Comparison of ENCODE assay signal across 12 mouse cellular contexts in the genomic region with DNA sequence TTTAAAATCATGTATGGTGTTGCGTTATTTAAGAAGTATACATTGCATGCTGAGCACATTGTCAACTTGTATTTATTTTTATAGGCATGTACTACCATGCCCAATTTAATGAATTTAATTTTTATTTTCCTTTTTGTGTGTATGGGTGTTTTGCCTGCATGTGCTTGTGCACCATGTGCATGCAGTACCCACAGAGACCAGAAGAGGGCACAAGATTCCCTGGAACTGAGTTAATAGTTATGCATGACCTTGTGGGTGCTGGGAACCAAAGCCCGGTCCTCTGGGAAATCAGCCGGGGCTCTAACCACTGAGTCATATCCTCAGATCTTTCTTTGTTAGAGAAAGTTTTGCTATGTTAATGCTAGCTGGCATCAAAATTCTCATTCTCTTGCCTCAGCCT. TPM values are rescaled to one million over a fixed set of nuclear protein-coding genes. Genes with fewer than 3 reads are reported as not detected.
DNase-seq lines count a peak whose midpoint lies in the region; ATAC-seq and TF ChIP-seq lines count a peak whose summit lies in the region.
"Had no signal": no experiment of that assay in that cellular context is flagged by ENCODE, and none has a peak within 500 bp of the region (broad histone marks: within the 10 kb centered on the region; RNA-seq: fewer than 3 reads in every experiment).

No protein-coding gene starts in this region.

- no peak overlapping the region for H3K4me3 ChIP-seq in hindbrain, postnatal 0 days (ENCODE audit: low read length)
- no peak overlapping the region for H3K4me3 ChIP-seq in hindbrain, embryonic 13.5 days
- H3K4me3 ChIP-seq in lung, embryonic 14.5 days (ENCODE audit: low read depth, low read length), result no peak overlapping the region
- no peak overlapping the region for H3K4me3 ChIP-seq in ES-Bruce4 (ENCODE audit: low read depth, low read length)
- no peak overlapping the region for H3K4me3 ChIP-seq in limb, embryonic 10.5 days
- H3K4me3 ChIP-seq: forebrain, embryonic 12.5 days; heart, embryonic 12.5 days; limb, embryonic 13.5 days; midbrain, embryonic 15.5 days had no signal

- H3K27ac ChIP-seq in hindbrain, postnatal 0 days, result no peak overlapping the region
- no peak overlapping the region for H3K27ac ChIP-seq in hindbrain, embryonic 13.5 days
- no peak overlapping the region for H3K27ac ChIP-seq in lung, embryonic 14.5 days (ENCODE audit: low read depth)
- no peak overlapping the region for H3K27ac ChIP-seq in ES-Bruce4 (ENCODE audit: insufficient read depth, low read length)
- H3K27ac ChIP-seq in limb, embryonic 10.5 days, result no peak overlapping the region
- H3K27ac ChIP-seq: forebrain, embryonic 12.5 days; limb, embryonic 13.5 days; midbrain, embryonic 15.5 days had no signal

- no peaks in the 10 kb centered on the region for H3K27me3 ChIP-seq in hindbrain, postnatal 0 days (ENCODE audit: insufficient read depth, low read length)
- H3K27me3 ChIP-seq in hindbrain, embryonic 13.5 days, result no peaks in the 10 kb centered on the region
- H3K27me3 ChIP-seq in lung, embryonic 14.5 days (ENCODE audit: insufficient read depth, low read length), result no peaks in the 10 kb centered on the region
- H3K27me3 ChIP-seq in ES-Bruce4 (ENCODE audit: control insufficient read depth, insufficient read depth, low read length, poor library complexity, severe bottlenecking), result no peaks in the 10 kb centered on the region
- no peaks in the 10 kb centered on the region for H3K27me3 ChIP-seq in limb, embryonic 10.5 days (ENCODE audit: low read depth, poor library complexity, severe bottlenecking)
- H3K27me3 ChIP-seq: forebrain, embryonic 12.5 days; heart, embryonic 12.5 days; limb, embryonic 13.5 days; midbrain, embryonic 15.5 days had no signal

- peak; percentile 52 for TF ChIP-seq CTCF in hindbrain, postnatal 0 days (IDR thresholded peaks at IDR 0.05; ENCODE audit: low read depth)
- peak; percentile 34; the same call in 1 of the 2 replicates for TF ChIP-seq CTCF in lung, embryonic 14.5 days (IDR thresholded peaks at IDR 0.05; ENCODE audit: low read depth)
- peak; percentile 11 for TF ChIP-seq CTCF in ES-Bruce4 (IDR thresholded peaks at IDR 0.05; ENCODE audit: low read depth, low read length)

- no peak overlapping the region for H3K4me2 ChIP-seq in hindbrain, postnatal 0 days (ENCODE audit: low read depth, low read length)
- H3K4me2 ChIP-seq in hindbrain, embryonic 13.5 days, result no peak overlapping the region
- H3K4me2 ChIP-seq in lung, embryonic 14.5 days, result no peak overlapping the region
- H3K4me2 ChIP-seq: forebrain, embryonic 12.5 days; heart, embryonic 12.5 days; limb, embryonic 13.5 days; midbrain, embryonic 15.5 days had no signal

- H3K4me1 ChIP-seq in hindbrain, postnatal 0 days (ENCODE audit: insufficient read depth, low read length), result no peaks in the 10 kb centered on the region
- H3K4me1 ChIP-seq in hindbrain, embryonic 13.5 days (replicated peaks), result peaks cover 5% of the 10 kb centered on the region; the same call in 1 of the 2 replicates
- no peaks in the 10 kb centered on the region for H3K4me1 ChIP-seq in lung, embryonic 14.5 days (ENCODE audit: insufficient read depth)
- no peaks in the 10 kb centered on the region for H3K4me1 ChIP-seq in ES-Bruce4 (ENCODE audit: control insufficient read depth, insufficient read depth, low read length)
- peaks cover 8% of the 10 kb centered on the region; the same call in 1 of the 2 replicates for H3K4me1 ChIP-seq in limb, embryonic 10.5 days
- H3K4me1 ChIP-seq: heart, embryonic 12.5 days had no signal

- over 99% methylated on average over 3 of the region's 3 CpGs for WGBS in hindbrain, postnatal 0 days
- 98% methylated on average over 3 of the region's 3 CpGs for WGBS in hindbrain, embryonic 13.5 days
- WGBS in lung, embryonic 14.5 days, result 95% methylated on average over 3 of the region's 3 CpGs
- over 99% methylated on average over 3 of the region's 3 CpGs for WGBS in limb, embryonic 10.5 days

- no peak for ATAC-seq in hindbrain, postnatal 0 days
- ATAC-seq in hindbrain, embryonic 13.5 days (ENCODE audit: low FRiP score), result no peak
- no peak for ATAC-seq in lung, embryonic 14.5 days (ENCODE audit: insufficient read depth)
- ATAC-seq: midbrain, embryonic 15.5 days had no signal

- DNase-seq in hindbrain, postnatal 0 days (ENCODE audit: low spot score), result no peak
- no peak for DNase-seq in lung, embryonic 14.5 days
- no peak for DNase-seq in lung, adult 18-20 months
- peak; percentile 45 for DNase-seq in induced T-regulatory cell, adult 2 months (ENCODE audit: low read depth)
- DNase-seq in frontal cortex, postnatal 14 days (ENCODE audit: low spot score in 2 of 2), result no peak
- DNase-seq in limb, embryonic 10.5 days (ENCODE audit: low spot score), result no peak

- no peak overlapping the region for H3K9ac ChIP-seq in hindbrain, postnatal 0 days (replicated peaks; ENCODE audit: low read length)
- no peak overlapping the region for H3K9ac ChIP-seq in hindbrain, embryonic 13.5 days
- no peak overlapping the region for H3K9ac ChIP-seq in lung, embryonic 14.5 days
- H3K9ac ChIP-seq in ES-Bruce4 (ENCODE audit: low read depth, poor library complexity, severe bottlenecking), result no peak overlapping the region
- H3K9ac ChIP-seq: forebrain, embryonic 12.5 days; heart, embryonic 12.5 days; midbrain, embryonic 15.5 days had no signal

- no peak for TF ChIP-seq POLR2A in ES-Bruce4 (IDR thresholded peaks at IDR 0.05; ENCODE audit: insufficient read depth, low read length)

- no peaks in the 10 kb centered on the region for H3K9me3 ChIP-seq in hindbrain, postnatal 0 days (ENCODE audit: low read length)
- no peaks in the 10 kb centered on the region for H3K9me3 ChIP-seq in hindbrain, embryonic 13.5 days
- peaks cover 4% of the 10 kb centered on the region; the same call in 1 of the 2 replicates for H3K9me3 ChIP-seq in lung, embryonic 14.5 days (ENCODE audit: low read depth, low read length)
- H3K9me3 ChIP-seq in ES-Bruce4 (replicated peaks; ENCODE audit: control insufficient read depth, insufficient read depth, low read length, poor library complexity, severe bottlenecking), result no peaks in the 10 kb centered on the region
- no peaks in the 10 kb centered on the region for H3K9me3 ChIP-seq in limb, embryonic 10.5 days (replicated peaks)
- H3K9me3 ChIP-seq: midbrain, embryonic 15.5 days had no signal

- H3K36me3 ChIP-seq in hindbrain, postnatal 0 days (ENCODE audit: insufficient read depth, low read length), result no peaks in the 10 kb centered on the region
- H3K36me3 ChIP-seq in hindbrain, embryonic 13.5 days, result peaks cover 35% of the 10 kb centered on the region
- H3K36me3 ChIP-seq in lung, embryonic 14.5 days (ENCODE audit: insufficient read depth), result peaks cover 12% of the 10 kb centered on the region; the same call in 1 of the 2 replicates
- 0 out of 2 replicates have a peak, but pooled peaks cover 2% of the 10 kb centered on the region for H3K36me3 ChIP-seq in ES-Bruce4 (ENCODE audit: control insufficient read depth, insufficient read depth, low read length, poor library complexity, severe bottlenecking)
- H3K36me3 ChIP-seq in limb, embryonic 10.5 days, result peaks cover 25% of the 10 kb centered on the region

- TF ChIP-seq EP300 in ES-Bruce4 (IDR thresholded peaks at IDR 0.05; ENCODE audit: insufficient read depth, low read depth, low read length), result no peak

RNA-seq across cellular contexts. Expression of a gene that starts 28.6 kb away (rescaled TPM):
- 590 and 603 TPM in 2 replicates for total RNA-seq in hindbrain, postnatal 0 days (2014; rRNA removed)
- polyA plus RNA-seq in hindbrain, postnatal 0 days (2015; fragmentation: Nextera tagmentation; extraction: Ambion mirVana), result 193 and 206 TPM in 2 replicates
- 64.6 and 83.6 TPM in 2 replicates for polyA plus RNA-seq in hindbrain, embryonic 13.5 days (2015; fragmentation: Nextera tagmentation; extraction: Ambion mirVana)
- polyA plus RNA-seq in lung, embryonic 14.5 days (2014; fragmentation: Nextera tagmentation; extraction: Ambion mirVana), result 45.3 and 45.7 TPM in 2 replicates
- 59.2 and 60.5 TPM in 2 replicates for polyA plus RNA-seq in ES-Bruce4 (2011; ENCODE audit: insufficient read depth, insufficient read length, low read depth, missing spikeins)
- 34.8 and 41.2 TPM in 2 replicates for polyA plus RNA-seq in limb, embryonic 10.5 days (2016; fragmentation: Nextera tagmentation; extraction: Ambion mirVana)
